Mouse (Mus musculus): ENCODE measurements at regions not wholly inside any gene's neighbourhood (a gene's known extent, or its start where the extent isn't known, plus 50 kb on each side); places are given as distances from the start of the nearest gene placed in this dataset.

GRCm38 (mm10) chr9:61487146-61487545 lies 115.0 kb downstream of the Tle3 start:
- no peak for DNase-seq

GRCm38 (mm10) chr9:61484391-61484790 lies 112.2 kb downstream of the Tle3 start:
- DNase-seq, result peak; percentile 56

GRCm38 (mm10) chr9:61479626-61480025 lies 107.5 kb downstream of the Tle3 start:
- no peak for DNase-seq

DNA sequence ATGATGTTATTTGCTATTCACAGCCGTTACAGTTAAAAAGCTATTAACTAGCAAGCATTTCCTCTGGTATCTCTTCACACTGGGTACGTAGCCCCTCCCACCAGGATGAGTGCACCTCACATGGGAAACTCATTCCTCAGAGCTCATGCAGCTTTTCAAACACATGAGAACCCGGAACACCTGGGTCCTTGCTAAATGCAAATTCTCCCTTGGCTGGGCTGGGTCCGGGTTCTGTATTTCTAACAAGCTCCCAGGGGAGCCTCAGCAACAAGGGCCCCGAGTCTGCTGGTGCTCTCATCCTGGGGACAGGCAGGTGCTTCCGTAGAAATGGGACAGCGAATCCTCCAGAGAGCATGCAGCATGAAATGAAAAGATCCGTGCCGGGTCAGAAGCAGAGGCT lies 106.7 kb downstream of the Tle3 start:
- DNase-seq, result no peak

DNA sequence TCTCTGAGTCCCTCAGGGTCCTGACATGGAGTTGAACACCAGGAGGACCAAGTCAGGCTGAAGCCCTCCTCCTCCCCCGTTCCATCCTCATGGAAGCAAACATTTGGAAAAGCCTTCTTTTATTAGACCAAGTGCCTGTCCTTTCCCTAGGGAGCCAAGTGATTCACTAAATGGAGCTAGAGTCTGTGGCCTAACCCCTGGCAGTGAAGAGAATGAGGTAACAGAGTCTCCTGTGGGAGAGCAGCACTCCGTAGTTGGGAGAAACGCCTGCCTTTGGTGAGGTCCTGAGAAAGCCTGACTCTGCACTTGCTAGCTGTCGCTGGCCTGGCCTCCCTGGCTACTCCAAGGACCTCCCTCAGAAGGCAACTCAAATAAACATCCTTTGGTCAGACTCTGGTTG lies 104.2 kb downstream of the Tle3 start:
- no peak for DNase-seq

DNA sequence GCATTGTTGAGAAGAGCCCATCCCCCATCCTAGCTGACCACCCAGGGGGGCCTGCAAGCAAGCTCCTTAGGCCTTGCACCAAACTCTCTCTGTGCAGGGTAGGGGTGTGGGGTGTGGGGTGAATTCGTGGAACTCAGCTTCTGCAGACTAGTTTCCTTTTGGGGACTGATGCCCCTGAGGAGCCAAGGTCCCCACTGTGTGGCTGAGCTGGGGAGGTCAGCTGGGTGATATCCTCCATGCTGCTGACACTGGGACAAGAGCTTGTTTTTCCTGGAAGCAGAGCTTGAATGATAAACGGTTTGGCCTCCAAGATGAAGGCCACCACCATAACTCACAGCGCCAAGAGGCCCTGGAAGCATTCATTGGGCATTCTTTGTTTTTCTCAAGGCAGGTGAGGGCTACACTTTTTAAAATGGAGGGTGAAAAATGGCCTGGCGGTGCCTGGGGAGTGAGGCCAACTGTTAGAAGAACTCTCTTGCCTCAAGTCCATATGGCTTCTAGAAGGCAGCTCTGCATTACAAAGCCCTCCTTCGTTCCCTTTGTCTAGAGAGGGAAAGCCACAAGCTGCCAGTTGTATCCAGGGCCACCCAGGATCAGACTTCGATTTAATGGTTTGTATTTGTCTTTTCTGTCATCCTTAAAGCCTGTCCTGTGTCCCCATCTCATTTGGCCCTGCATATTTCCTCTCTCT lies 98.8 kb downstream of the Tle3 start:
- DNase-seq, result peak; percentile 32

DNA sequence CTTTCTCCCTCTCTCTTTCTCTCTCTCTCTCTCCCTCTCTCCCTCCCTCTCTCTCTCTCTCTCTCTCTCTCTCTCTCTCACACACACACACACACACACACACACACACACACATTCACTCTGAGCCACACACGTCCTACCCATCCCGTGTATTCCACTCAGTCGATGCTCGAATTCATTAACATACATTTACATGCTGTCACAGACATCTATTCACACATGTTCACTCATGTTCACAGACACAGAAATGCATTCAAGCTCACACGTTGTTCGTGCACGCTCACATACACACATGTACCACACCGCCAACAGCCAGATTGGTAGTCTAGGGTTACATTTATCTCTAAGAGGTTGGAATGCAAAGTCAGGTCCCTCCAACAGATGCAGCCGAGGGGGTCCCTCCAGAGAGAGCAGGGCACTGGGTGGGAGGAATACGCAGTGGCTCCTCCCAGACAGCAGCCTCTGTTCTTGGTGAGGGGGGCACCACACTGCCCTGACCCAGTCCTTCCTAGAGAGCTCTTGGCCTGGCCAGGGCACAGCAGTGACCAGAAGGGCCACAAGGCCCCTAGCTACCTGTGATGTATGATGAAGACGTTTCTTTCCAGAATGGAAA lies 96.8 kb downstream of the Tle3 start:
- no peak for DNase-seq

DNA sequence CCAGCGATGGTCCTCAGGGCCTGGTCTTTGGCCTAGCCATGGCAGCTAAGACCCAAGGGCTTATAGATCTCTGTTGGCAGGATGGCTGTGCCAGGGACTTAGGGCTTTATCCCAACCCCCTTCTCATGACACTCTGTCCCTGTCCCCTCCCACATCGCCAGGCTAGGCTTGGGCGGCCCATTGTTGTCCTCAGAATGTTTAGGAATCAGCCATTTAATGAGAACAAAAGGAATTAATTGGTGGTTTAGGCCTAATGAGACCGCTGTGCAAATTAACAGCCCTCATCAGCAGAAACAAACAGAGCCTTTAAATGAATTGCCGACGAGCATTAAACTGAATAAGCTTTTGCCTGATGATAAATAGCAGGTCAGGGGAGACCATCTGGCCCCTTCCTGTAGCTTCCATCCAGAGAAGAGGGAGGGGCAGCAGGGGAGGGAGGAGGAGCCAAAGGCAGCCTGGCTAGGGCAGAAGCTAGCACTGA lies 96.2 kb downstream of the Tle3 start:
- DNase-seq, result peak; percentile 69

All from kidney, postnatal 14 days (tissue).